Mouse (Mus musculus) MEL (cell line): ENCODE data around the gene Rimklb.

ENCODE experiments used
- CHD2 ChIP-seq: IDR thresholded peaks from 2 replicates; pipeline ENCODE4 v1.6.1; 2011; ENCODE audit warnings: low read length, improper control_type of control experiment
- CTCF ChIP-seq, 3 experiments: IDR thresholded peaks in 2 of 3; conservative IDR thresholded peaks in 1 of 3; 2 replicates each; pipeline ENCODE4 v1.5.1; 2011 to 2012; ENCODE audit warnings: low read length in 3 of 3, low read depth in 2 of 3, mild to moderate bottlenecking in 2 of 3, improper control_type of control experiment in 1 of 3, inconsistent platforms in 1 of 3, mixed read lengths in 1 of 3, moderate library complexity in 1 of 3; ENCODE audit not compliant: control insufficient read depth in 1 of 3, insufficient read depth in 1 of 3, poor library complexity in 1 of 3, severe bottlenecking in 1 of 3
- MYB ChIP-seq: IDR thresholded peaks from 2 replicates; pipeline ENCODE4 v1.6.1; 2011; ENCODE audit warnings: mild to moderate bottlenecking, low read depth, low read length, improper control_type of control experiment
- TCF12 ChIP-seq: IDR thresholded peaks from 2 replicates; pipeline ENCODE4 v1.6.1; 2014; ENCODE audit warnings: low read depth, mild to moderate bottlenecking, inconsistent platforms, low read length, improper control_type of control experiment, moderate library complexity

DNA sequence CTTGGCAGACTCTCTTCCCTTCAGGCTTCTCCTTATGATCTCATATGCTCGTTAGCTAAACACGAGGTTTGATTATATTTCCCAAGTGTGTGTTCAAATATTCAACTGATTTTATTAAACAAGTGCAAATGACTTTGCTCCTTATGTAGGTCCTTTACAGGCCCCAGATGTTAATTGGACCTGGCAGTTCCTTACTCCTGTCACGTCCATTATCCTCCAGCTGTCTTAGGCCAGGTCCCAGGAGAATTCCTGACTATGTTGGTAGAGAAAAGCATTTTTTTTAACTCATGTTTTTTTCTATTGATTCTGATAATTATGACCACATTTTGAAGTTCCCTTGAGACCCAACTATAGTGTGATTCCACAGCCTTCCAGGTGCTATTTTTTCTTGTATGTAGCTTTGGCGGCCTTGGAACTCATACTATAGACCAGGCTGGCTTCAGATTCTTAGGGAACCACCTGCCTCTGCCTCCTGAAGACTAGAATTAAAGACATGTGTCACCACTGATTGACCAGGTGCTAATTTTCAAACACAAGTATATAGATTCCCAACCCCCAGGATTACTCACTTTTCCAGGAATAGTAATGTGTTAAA is 57.8 kb downstream of the Rimklb start:
- no peak for TF ChIP-seq MYB
- no peak for TF ChIP-seq TCF12
- TF ChIP-seq CTCF (IDR thresholded peaks at IDR 0.05 in 2 of 3, conservative IDR thresholded peaks at IDR 0.05 in 1 of 3; ENCODE audit: control insufficient read depth in 1 of 3, insufficient read depth in 1 of 3, low read depth in 2 of 3, low read length in 3 of 3, poor library complexity in 1 of 3, severe bottlenecking in 1 of 3) = no peak
- TF ChIP-seq CHD2 = no peak
